Mouse (Mus musculus) yolk sac, embryonic 10.5 days (tissue): Measurements from ENCODE around the gene Ceacam16.

ENCODE experiments used
- DNase-seq: peaks from one replicate; pipeline ENCODE4 v3.0.0-alpha.2; 2017; ENCODE audit warnings: low spot score

Ceacam16 gene

GRCm38 (mm10) chr7:19843561-19843960 lies 17.5 kb downstream of the Ceacam16 start:
- DNase-seq: peak; percentile 66

DNA sequence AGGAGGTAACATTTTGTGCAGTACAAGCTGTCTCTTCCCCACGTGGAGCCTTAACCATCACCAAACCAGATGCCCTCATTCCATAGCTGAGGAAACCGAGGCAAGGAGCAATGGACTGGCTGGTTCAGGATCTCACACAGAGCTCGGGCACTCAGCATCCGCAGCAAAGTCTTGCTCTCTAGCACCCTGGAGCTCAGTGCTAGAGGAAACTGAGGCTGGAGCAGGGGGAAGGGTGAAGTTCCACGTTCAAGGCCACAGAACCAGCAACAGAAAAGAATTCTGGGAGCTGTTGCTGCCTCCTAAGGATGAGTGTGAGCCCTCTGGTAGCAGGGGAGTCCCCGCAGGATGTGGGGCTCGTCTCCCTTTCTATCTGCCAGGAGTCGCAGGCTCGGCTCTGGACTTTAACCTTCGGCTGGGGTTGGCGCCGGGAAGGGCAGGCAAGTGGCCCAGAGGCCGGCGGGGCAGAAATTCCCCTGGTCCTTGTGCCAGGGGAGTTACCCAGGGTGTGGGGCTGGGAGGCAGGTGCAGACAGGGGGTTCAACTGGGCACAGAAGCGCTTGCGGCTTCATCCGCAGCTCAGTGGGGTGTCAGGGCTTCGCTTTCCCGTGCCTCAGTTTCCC lies 18.1 kb downstream of the Ceacam16 start:
- DNase-seq: no peak

GRCm38 (mm10) chr7:19841686-19842413 lies 19.2 kb downstream of the Ceacam16 start:
- DNase-seq: peak; percentile 85

DNA sequence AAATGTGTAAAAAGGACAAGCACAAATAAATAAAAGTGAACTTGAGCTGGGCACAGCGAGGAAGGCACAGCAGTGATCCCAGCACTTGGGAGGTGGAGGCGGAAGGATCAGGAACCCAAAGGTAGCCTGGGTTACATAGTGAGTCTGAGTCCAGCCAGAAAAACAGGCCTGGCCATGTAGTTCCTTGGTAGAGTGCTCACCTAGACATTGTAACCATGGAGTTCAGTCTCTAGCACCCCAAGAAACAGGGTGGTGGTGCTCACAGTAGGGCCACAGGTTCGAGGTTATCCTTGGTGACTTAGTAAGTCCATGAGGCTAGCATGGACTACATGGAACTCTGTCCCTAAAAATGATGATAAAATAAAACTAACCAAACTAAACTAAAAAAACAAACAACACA lies 20.2 kb downstream of the Ceacam16 start:
- no peak for DNase-seq

- DNase-seq: no peak
Measured at GRCm38 (mm10) chr7:19840371-19840770, 20.7 kb downstream of the Ceacam16 start.

DNA sequence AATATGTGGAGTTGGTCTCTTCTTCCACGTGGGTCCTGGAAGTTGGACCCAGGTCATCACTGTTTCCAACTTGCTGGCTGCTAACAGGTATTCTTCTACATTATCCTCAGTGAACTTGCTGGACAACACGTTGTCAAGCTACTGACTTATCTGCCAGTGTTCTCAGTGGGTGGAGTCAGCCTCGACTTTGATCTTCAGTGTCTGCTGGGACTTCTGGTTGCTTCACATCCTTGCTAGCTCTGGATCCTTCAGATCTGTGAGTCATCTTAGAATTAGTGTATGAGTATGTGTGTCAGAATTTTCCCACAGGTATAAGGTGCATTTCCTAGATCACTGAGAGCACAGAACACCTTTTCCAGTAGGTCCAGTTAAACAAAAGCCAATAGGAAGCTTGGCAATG lies 24.3 kb downstream of the Ceacam16 start:
- peak; percentile 48 for DNase-seq

DNA sequence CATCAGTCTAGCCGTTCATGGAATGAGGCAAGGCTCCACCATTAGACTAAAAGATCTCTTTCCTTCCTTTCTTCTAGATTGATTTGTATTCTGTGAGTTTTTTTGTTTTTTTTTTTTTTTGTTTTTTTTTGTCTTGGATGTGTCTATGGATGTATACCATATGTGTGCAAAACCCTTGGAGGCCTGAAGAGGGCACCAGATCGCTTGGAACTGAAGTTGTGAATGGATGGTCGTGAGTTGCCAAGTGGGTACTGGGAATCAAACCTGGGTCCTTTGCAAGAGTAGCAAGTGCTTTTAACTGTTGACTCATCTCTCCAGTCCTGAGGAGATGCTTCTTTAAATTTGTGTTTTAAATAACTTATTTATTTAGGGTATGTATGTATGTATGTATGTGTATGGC lies 27.0 kb downstream of the Ceacam16 start:
- no peak for DNase-seq

DNA sequence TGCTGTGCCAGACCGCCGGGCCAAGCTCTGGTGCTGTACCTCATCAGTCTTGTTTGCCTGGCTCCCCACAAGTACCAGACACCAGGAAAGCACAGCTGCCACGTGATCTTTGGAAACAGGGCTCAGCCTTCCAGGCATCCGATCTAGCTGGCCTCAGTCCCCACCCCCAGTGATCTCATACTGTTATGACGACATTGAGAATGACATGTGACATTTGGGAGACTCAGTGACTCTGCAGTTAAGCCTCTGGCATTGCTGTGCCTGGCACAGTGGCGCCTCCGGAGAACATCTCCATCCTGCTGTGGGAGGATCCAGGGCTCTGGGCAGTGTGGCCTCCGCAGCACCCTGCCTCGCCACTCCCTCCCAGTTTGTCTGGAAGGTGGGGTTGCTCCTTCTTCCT lies 29.3 kb downstream of the Ceacam16 start:
- no peak for DNase-seq

DNA sequence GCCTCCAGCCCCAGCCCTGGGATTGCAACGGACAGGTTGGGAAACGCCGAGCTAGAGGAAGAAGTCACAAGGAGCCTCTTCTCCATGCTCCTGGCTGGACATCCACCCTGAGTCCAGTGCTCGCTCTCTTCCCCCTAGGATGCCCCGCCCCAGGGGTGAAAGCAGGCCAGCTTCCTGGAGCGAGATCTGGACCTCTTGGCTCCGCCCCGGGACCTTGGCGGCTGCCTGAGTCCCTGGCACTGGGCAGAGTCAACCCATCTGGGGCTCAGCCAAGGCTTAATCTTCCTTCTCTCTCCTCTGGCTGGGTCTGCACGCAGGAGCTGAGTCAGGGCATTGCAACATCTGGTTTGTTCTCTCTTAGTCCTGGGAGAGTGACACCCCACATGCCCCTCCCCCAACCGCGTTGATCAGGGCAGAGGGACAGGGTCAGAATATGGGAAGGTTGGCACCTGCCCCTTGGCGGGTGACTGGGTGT lies 30.4 kb downstream of the Ceacam16 start:
- peak; percentile 64 for DNase-seq

DNA sequence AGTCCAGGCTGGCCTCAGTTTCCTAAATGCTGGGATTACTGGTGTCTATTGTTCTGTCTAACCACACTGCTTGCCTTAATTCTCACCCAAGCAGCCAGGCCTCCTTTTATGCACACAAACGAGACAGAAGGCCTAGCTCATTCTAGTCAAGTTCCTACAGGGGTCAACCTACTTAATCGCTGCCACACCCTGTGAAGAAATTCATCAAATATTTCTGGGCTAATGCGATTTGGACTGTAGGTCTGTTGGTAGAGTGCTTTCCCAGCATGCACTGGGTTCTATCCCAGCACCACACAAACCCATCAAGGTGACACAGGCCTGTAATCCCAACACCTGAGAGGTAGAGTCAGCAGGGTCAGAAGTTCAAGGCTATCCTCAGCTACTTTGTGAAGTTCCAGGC lies 31.4 kb downstream of the Ceacam16 start:
- DNase-seq: no peak

DNA sequence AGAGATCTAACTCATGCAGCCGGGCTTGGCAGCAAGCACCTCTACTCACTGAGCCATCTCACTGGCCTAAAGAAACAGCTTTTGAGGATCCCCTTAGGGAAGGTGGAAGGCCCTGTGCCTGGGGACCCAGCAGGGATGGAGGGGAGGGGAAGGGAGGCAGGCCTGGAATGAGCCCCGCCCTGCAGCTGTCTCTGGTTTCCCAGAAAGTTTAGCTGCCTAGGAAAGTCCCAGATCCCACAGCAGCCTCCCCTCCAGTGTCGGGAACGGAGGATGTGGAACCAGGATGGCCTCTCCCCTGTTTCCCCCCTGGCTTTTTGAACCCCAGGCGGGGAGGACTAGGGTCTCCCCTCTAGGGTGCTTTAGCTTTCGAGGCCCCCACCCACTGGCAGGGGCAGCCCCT lies 34.3 kb downstream of the Ceacam16 start:
- no peak for DNase-seq

DNA sequence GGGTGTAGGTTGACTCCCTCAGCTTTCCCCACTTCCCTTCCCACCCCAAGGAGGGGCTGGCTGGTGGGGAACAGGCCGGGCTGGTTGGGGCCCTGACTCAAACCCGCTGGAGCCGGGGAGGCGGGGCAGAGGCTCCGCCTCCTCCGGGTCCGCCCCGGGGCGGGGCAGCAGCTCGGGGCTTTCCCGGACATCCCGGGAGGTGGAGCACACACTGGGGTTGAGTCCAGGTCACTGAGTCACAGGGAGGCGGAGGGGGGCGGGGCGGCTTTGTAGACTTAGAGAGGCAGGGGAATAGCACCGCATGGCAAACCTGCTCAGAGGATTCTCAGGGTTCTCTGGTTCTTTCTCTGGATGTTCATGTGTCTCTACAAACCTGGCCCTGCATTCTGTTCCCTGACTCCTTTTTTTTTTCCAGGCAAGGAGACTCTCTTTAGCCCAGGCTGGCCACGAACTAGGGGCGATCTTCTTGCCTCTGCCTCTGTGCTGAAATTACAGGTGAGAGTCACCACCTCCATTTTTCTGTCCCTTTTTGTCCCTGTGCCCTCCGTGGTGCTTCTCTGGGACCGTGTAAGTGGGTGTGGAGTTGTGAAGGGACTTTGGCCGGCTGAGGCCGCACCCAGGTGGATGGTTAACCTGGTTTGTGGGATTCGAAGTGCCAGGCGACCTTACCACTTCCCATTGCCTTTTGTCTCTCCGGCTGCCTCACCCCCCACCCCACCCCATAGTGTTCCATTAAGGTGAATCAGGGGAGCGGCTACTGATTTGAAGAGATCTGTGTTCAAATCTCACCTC lies 36.7 kb downstream of the Ceacam16 start:
- peak; percentile 91 for DNase-seq

DNA sequence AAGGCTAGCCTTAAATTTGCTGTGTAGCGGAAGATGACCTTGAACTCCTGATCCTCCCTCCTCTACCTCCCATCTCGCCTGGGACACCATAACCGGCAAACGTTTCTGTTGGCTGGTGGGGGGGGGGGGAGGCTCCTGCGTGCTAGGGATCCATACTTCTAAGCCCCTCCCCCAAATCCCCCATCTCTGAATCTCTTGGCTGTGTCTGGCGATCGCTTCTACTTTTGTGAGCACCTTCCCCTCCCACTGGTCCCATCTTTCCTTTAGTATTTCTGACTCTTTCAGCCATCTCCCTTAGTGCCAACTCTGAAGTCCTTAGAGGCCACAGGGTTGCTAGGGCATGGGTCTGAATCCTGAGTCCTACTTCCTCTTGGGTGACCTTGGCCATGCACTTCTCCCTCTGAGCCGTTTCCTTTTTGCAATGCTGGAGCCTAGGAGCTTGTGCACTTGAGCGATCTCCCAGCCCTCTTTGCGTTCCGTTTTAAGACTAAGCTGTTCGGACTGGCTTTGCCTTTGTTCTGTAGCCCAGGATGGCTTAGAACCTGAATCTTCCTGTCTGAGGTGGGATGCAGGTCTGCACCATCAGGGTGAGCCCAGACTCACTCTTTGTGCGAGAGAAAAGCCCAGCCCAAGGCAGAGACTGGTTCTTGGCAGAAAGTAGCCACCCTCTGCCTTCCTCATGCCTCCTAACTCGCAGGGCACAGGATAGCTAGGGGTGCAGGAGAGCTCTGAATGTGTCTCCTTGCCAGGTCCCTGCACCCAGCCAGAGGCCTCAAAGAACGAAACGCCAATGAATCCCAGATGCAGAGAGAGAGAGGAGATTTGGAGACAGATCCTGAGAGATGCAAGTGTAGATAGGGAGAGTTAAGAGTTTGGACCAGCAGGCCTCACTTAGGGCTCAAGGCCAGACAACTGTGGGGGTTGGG lies 37.6 kb downstream of the Ceacam16 start:
- DNase-seq: no peak

DNA sequence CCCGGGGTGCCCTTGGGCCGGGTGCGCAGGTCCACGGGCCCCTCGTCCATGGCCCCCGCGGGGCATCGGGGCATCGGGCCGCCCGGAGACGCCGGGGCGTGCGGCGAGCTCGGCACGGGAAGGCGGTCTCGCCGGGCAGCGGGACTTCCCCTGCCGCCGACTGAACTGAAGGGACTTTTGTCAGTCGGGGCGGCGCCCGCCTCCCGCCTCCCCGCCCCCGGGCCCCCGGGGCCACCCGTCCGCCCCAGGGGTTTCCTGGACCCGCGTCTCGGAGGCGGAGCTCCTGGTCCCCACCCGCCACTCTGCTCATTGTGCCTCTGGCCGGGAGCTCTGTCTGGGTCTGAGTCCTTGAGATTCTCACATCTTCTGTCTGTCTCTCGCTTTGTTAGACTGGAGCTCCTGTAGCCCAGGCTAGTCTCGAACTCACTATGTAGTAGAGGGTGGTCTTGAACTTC lies 38.5 kb downstream of the Ceacam16 start, which contains the start of gene Bcl3:
TSS of gene Bcl3 (minus strand) at position 167 of the 455 bp plus-strand sequence.
- peak; percentile 53 for DNase-seq

DNA sequence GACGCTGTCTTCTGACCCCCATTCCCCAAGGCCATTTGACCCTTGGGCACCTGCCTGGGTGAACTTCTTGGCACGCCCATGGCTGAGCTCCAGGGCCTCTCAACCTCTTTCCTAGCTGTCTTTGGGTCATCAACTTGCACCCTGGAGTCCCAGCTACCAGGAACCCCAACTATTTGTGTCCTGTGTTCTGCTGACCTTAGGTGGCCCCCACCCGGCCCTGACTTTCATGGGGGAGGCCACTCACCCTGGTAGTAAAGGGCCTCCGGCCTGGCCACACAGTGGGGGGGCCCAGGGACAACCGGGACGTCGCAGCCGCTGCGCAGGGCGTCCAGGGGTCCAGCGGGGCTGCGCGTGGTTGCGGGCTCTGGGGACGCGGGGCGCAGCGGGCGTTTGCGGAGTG lies 38.9 kb downstream of the Ceacam16 start:
- DNase-seq: no peak

DNA sequence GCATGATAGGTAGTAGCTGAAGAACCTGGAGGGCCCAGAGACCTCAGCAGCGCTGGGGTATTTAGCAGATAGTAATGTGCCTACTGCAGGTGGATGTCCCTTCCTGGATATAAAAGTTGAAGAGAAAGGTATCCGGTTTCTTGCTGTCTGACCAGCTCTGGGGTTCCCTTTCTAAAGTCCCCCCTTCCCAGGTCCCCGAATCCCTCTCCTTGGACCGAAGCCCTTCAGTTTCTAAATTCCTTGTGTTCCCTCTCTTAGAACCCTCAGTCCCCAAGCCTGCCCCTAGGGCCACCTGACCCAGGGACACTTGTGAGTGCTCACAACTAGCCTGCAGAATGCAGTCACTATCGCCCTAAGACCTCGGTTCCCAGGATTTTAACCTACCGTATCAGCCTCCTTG lies 39.5 kb downstream of the Ceacam16 start:
- DNase-seq: no peak

GRCm38 (mm10) chr7:19820347-19821048 lies 40.6 kb downstream of the Ceacam16 start:
- DNase-seq: no peak

GRCm38 (mm10) chr7:19818875-19819274 lies 42.2 kb downstream of the Ceacam16 start:
- no peak for DNase-seq

- no peak for DNase-seq
Measured at GRCm38 (mm10) chr7:19818440-19818839, 42.7 kb downstream of the Ceacam16 start.

- peak; percentile 82 for DNase-seq
Measured at GRCm38 (mm10) chr7:19817382-19818105, 43.6 kb downstream of the Ceacam16 start.
